Mouse (Mus musculus) hindbrain, embryonic 15.5 days (tissue): Measurements from ENCODE around the gene Tmprss11d. TPM values are rescaled to one million over a fixed set of nuclear protein-coding genes. Genes with fewer than 3 reads are reported as not detected.
A peak's percentile ranks its signal among the peaks of the same experiment; 100 is the strongest.
"Not testable (repeated sequence)": the region's sequence is repeated elsewhere in the genome, so short reads cannot be mapped to it uniquely, and the experiment has no call there.

ENCODE experiments used
- ATAC-seq: fragments of 200-750 bp; cut with Nextera tagmentation; 2 replicates; pipeline ENCODE4 v1.8.0; 2017; ENCODE audit warnings: low read depth, moderate number of reproducible peaks, moderate TSS enrichment; ENCODE audit not compliant: low FRiP score
- H3K27ac ChIP-seq: fragments of 300-500 bp; sonication (generic); replicated peaks from 2 replicates; pipeline ENCODE4 v1.5.1; 2015; ENCODE audit warnings: mild to moderate bottlenecking, inconsistent platforms
- H3K27me3 ChIP-seq: fragments of 300-500 bp; sonication (generic); 2 replicates; pipeline ENCODE4 v1.6.1; 2015; ENCODE audit warnings: control low read depth, inconsistent platforms
- H3K36me3 ChIP-seq: fragments of 300-500 bp; sonication (generic); 2 replicates; pipeline ENCODE4 v1.6.1; 2015; ENCODE audit warnings: control low read depth, inconsistent platforms
- H3K4me1 ChIP-seq: fragments of 300-500 bp; sonication (generic); replicated peaks from 2 replicates; pipeline ENCODE4 v1.6.1; 2015; ENCODE audit warnings: control low read depth, inconsistent platforms
- H3K4me2 ChIP-seq: fragments of 300-500 bp; sonication (generic); 2 replicates; pipeline ENCODE4 v1.6.1; 2015; ENCODE audit warnings: moderate library complexity, mild to moderate bottlenecking, inconsistent platforms
- H3K4me3 ChIP-seq: fragments of 300-500 bp; sonication (generic); 2 replicates; pipeline ENCODE4 v1.5.1; 2015; ENCODE audit warnings: mild to moderate bottlenecking, inconsistent platforms
- H3K9ac ChIP-seq: fragments of 300-500 bp; sonication (generic); 2 replicates; pipeline ENCODE4 v1.6.1; 2015; ENCODE audit warnings: inconsistent platforms
- H3K9me3 ChIP-seq: fragments of 300-500 bp; sonication (generic); 2 replicates; pipeline ENCODE4 v1.6.1; 2016; ENCODE audit warnings: control low read depth, inconsistent platforms
- WGBS: fragments of 180-500 bp; shearing (Covaris S2); methylation state at CpG from one replicate; pipeline ENCODE4 v1.1.7; 2015; 5-methylcytosine and 5-hydroxymethylcytosine counted together
- polyA plus RNA-seq: library from polyadenylated mRNA; unstranded; fragments of >200 nt; fragmentation: Nextera tagmentation; extraction: Ambion mirVana; gene quantifications from 2 replicates; pipeline ENCODE4 v1.2.1, GENCODE M21; 2015

Gene Tmprss11d
- 0.07 TPM in 1 of 2 replicates, not detected in the other for polyA plus RNA-seq

DNA sequence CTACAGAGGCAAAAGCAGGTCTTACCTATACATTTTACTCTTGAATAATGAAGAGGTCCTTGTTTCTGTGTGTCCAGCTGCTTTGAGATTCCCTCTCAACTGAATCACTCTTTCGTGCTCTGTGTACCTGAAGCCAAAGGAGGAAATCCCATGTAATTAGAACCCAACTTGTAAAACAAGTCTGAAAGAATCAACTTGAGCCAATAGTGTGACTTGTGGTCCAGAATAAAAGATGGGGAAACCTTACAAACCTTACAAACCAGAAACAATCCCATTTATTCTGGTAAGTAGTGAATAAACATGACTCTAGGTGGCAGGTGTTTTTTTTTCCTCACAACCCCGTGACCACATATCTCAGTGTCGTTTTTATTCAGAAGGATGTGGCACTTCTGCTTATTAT lies at the start of gene Tmprss11d:
TSS of gene Tmprss11d (minus strand) at position 101 of the 400 bp plus-strand sequence.
- H3K9me3 ChIP-seq, result no peaks in the 10 kb centered on the region
- H3K36me3 ChIP-seq, result no peaks in the 10 kb centered on the region
- ATAC-seq, result no peak
- no peaks in the 10 kb centered on the region for H3K4me1 ChIP-seq
- no peak within 1 kb of the TSS for H3K27ac ChIP-seq
- H3K4me2 ChIP-seq, result no peak within 1 kb of the TSS
- no peaks in the 10 kb centered on the region for H3K27me3 ChIP-seq
- no peak within 1 kb of the TSS for H3K9ac ChIP-seq
- WGBS, result 76% methylated on average over 3 of the region's 3 CpGs
- H3K4me3 ChIP-seq, result no peak within 1 kb of the TSS

DNA sequence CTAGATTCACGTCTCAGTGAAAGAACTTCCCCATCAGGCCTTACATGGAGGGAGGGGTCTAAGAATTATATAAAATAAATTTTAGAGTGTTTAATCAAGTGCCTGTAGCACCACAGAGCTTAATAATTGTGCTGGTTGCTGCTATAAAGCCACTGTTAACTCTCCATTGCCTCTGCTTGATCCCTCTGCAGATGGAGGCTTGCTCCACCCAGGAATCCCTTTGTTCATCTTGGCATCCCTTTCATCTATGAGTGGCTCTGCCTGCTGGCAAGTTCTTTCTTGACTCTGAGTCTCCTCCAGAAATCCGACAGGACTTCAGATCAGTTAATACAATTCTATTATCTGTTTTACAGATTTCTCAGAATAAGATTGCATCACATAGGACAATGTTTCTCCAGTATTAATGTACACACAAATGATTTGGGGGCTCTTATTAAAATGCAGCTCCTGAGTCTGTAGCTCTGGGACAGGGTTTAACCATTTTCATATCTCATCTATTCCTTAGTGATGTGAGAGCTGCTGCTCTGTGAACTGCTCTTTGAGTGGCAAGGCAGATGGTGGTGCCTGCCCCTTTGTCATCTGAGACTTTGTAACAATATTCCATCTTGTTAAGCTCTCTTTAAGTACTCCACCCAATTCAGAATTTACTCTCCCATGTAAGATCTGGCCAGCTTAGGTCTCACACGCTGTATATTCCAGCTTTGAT lies 48.3 kb upstream of the Tmprss11d start:
- no peak overlapping the region for H3K4me3 ChIP-seq
- H3K36me3 ChIP-seq, result no peaks in the 10 kb centered on the region
- H3K9ac ChIP-seq, result no peak overlapping the region
- no peak overlapping the region for H3K27ac ChIP-seq
- no peaks in the 10 kb centered on the region for H3K4me1 ChIP-seq
- WGBS, result 51% methylated on average over 3 of the region's 3 CpGs
- H3K4me2 ChIP-seq, result no peak overlapping the region
- ATAC-seq, result no peak
- H3K9me3 ChIP-seq, result no peaks in the 10 kb centered on the region
- H3K27me3 ChIP-seq, result no peaks in the 10 kb centered on the region

DNA sequence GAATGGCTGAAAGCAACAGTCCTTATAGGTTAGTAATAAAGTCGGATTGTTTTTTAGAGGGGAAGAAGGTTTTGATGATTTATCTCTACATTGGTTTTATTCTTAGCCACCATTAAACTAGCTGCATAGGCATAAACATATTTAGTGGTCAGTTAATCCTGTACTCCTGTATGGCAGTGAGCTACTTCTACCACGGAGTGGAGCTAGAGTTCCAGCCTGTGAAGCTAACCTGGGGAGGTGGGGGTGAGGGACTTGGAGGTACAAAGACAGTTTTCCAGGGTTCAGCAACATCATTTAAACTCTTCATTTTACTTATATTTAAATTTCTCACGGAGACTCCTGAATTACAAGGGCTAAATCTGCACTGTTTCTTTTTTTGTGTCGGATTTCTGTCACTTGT lies 46.3 kb upstream of the Tmprss11d start:
- H3K4me3 ChIP-seq, result no peak overlapping the region
- no peak overlapping the region for H3K9ac ChIP-seq
- no peaks in the 10 kb centered on the region for H3K27me3 ChIP-seq
- H3K9me3 ChIP-seq, result no peaks in the 10 kb centered on the region
- H3K4me2 ChIP-seq, result no peak overlapping the region
- no peaks in the 10 kb centered on the region for H3K4me1 ChIP-seq
- 26% methylated on average over 4 of the region's 4 CpGs for WGBS
- no peaks in the 10 kb centered on the region for H3K36me3 ChIP-seq
- no peak overlapping the region for H3K27ac ChIP-seq
- no peak for ATAC-seq

DNA sequence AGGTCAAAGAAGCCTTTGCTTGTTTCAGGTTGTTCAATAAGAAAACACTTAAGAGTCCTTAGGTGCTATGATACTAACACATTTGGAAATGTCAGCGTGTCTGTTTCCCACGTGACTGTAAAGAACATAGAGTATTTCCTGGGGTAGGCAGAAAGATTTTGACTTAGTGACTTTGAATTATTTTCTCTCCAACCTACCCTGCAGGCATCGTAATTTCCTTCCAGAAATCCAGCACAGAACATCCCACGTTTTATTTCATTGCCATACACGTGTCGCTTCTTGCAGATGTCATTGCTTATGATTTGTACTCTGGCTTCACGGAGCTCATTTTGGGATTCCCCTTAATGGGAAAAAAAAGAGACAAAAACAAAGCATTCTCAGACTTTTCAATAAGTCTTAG lies 41.1 kb upstream of the Tmprss11d start:
- WGBS, result 83% methylated on average over 7 of the region's 7 CpGs

DNA sequence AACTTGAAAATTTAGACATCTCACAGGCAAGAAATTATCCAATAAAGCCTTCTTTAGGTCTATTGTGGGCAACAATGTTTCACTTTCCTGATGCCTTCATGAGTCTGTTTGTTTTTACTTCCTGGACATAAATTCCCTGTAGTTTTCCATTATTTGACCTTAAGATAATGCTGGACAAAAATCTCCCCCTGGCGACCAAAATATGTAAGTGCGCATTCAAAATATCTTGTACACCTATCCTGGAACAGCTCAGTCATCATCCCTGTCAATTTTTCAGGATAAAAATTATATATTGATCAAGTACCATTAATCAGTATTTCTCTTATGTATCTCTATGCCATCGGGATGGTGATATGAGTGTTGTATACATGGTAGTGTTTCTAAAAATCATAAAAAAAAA lies 37.6 kb upstream of the Tmprss11d start:
- Histone ChIP-seq H3K9me3 (no peaks in the 10 kb centered on the region), H3K4me2 (no peak overlapping the region), H3K27ac (no peak overlapping the region), H3K27me3 (no peaks in the 10 kb centered on the region), H3K9ac (no peak overlapping the region), H3K36me3 (no peaks in the 10 kb centered on the region), H3K4me3 (no peak overlapping the region), H3K4me1 (no peaks in the 10 kb centered on the region)
- ATAC-seq, result no peak
- 33% methylated on average over 3 of the region's 3 CpGs for WGBS

More for the DNA sequence above, 41.1 kb upstream of the Tmprss11d start:
- H3K9me3 ChIP-seq, result no peaks in the 10 kb centered on the region
- H3K9ac ChIP-seq, result no peak overlapping the region
- no peak overlapping the region for H3K4me3 ChIP-seq
- H3K4me2 ChIP-seq, result no peak overlapping the region
- no peak for ATAC-seq
- no peak overlapping the region for H3K27ac ChIP-seq
- no peaks in the 10 kb centered on the region for H3K27me3 ChIP-seq
- no peaks in the 10 kb centered on the region for H3K4me1 ChIP-seq
- no peaks in the 10 kb centered on the region for H3K36me3 ChIP-seq

DNA sequence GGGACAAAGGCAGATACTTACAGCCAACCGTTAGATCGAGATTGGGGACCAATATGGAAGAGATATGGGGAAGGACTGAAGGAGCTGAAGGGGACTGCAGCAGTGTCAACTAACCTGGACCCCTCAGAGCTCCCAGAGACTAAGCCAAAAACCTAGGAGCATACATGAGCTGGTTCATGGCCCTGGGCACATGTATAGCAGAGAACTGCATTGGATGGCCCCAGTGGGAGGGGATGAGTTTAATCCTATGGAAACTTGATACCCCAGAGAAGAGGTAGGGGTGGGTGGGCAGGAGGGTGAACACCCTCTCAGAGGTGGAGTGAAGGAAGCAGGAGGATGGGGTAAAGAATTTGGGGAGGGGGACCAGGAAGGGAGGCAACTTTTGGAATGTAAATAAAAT lies 34.7 kb upstream of the Tmprss11d start:
- Histone ChIP-seq H3K9me3 (no peaks in the 10 kb centered on the region), H3K4me3 (no peak overlapping the region)
- ATAC-seq, result no peak

DNA sequence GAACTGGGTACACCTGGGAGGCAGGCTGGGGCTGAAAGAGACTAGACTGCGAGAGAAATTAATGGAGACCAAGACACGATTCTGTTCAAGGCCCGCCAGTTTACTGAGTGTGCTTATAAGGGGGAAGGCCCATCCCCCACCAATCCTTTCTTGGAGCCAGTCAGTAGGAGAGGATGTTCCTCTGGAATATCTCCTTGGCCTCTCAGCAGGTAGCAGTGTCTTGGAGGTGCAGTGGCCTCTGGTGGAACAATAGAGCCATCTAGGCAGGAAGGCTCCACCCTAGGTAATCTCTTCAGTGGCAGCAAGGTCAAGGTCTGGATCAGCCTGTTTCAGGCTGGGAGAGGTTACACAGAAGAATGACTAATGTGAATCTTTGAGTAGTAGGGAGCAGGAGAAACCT lies 34.0 kb upstream of the Tmprss11d start:
- WGBS, result 93% methylated on average over 3 of the region's 3 CpGs
- H3K27me3 ChIP-seq, result no peaks in the 10 kb centered on the region
- no peak overlapping the region for H3K27ac ChIP-seq
- no peak overlapping the region for H3K4me3 ChIP-seq
- H3K9me3 ChIP-seq, result no peaks in the 10 kb centered on the region
- H3K4me1 ChIP-seq, result no peaks in the 10 kb centered on the region
- no peak overlapping the region for H3K9ac ChIP-seq
- ATAC-seq, result no peak
- H3K4me2 ChIP-seq, result no peak overlapping the region
- H3K36me3 ChIP-seq, result no peaks in the 10 kb centered on the region

More for the DNA sequence above, 34.7 kb upstream of the Tmprss11d start:
- H3K4me1 ChIP-seq, result no peaks in the 10 kb centered on the region
- H3K9ac ChIP-seq, result no peak overlapping the region
- no peaks in the 10 kb centered on the region for H3K36me3 ChIP-seq
- H3K27ac ChIP-seq, result no peak overlapping the region
- no peaks in the 10 kb centered on the region for H3K27me3 ChIP-seq
- 94% methylated on average over 2 of the region's 2 CpGs for WGBS
- H3K4me2 ChIP-seq, result no peak overlapping the region

DNA sequence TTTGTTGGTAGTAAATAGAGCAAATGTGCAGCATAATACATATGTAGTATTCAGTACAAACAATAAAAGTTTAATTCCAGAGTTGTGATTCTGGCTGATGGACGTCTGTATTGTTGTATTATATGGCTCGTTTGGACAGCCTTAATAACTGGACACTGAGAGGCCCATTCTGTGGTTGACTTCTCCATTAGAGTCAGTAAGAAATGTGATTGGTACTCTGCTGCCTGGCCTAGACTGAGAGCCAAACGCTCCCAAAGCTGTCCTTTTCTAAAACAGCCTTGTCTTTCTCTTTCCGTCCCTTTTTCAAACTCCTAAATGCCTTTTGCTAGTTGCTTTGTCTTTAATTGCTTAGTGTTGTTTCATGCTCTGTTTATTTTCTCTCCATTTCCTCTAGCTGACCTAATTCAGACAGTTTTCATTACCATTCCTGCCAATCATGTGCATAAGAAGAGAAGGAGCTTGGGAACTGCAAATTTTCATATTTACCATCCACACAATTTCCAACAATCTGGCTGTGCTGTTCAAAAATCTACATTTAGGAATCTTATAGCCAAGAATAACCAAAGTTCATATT lies 13.7 kb downstream of the Tmprss11d start:
- no peaks in the 10 kb centered on the region for H3K27me3 ChIP-seq
- H3K4me2 ChIP-seq, result no peak overlapping the region
- H3K9ac ChIP-seq, result no peak overlapping the region
- ATAC-seq, result no peak
- H3K4me3 ChIP-seq, result no peak overlapping the region
- 64% methylated on average over 4 of the region's 4 CpGs for WGBS
- H3K4me1 ChIP-seq, result no peaks in the 10 kb centered on the region
- no peaks in the 10 kb centered on the region for H3K36me3 ChIP-seq
- no peak overlapping the region for H3K27ac ChIP-seq
- H3K9me3 ChIP-seq, result no peaks in the 10 kb centered on the region

DNA sequence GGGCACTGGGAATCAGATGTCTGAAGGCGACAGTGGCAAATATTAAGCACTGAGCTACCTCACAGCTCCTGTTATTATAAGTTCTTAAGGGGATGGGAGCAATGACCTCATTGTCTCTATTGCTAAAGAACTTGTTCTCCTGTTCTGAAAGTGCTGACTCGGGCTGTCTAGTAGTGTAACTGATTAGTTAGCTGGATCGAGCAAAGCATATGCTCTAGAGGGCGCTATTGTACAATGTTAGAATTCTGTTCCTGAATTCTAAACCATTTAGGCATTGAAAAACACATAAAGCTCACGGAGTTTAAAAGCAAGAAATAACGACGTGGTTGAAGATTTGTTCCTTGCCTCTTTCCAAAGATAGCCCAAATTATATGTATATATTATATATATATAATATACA lies 20.3 kb downstream of the Tmprss11d start:
- Histone ChIP-seq H3K9ac (no peak overlapping the region), H3K4me3 (no peak overlapping the region), H3K9me3 (no peaks in the 10 kb centered on the region), H3K4me2 (no peak overlapping the region), H3K36me3 (no peaks in the 10 kb centered on the region), H3K4me1 (no peaks in the 10 kb centered on the region), H3K27ac (no peak overlapping the region), H3K27me3 (no peaks in the 10 kb centered on the region)
- WGBS, result 24% methylated on average over 7 of the region's 7 CpGs
- ATAC-seq, result no peak

DNA sequence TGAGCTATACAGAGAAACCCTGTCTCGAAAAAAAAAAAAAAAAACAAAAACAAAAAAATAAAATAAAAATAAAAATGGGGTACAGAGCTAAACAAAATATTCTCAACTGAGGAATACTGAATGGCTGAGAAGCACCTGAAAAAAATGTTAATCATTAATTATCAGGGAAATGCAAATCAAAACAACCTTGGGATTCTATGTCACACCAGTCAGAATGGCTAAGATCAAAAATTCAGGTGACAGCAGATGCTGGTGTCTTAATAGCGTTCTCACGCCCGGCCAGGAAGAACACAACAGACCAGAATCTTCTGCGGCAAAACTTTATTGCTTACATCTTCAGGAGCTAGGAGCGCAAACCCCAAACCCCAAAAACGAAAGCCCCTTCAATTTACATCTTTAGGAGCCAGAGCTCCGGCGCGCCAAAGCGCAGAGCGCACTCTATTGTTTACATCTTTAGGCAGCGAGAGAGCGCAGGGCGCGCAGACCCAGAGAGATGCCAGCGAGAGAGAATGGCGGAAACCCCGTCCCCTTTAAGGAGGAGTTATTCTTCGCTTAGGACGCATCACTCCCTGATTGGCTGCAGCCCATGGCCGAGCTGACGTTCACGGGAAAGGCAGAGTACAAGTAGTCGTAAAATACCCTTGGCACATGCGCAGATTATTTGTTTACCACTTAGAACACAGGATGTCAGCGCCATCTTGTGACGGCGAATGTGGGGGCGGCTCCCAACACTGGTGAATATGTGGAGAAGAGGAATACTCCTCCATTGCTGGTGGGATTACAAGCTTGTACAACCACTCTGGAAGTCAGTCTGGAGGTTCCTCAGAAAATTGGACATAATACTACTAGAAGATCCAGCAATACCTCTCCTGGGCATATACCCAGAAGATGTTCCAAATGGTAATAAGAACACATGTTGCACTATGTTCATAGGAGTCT lies 54.9 kb downstream of the Tmprss11d start:
- 49% methylated on average over 30 of the region's 30 CpGs for WGBS
- ATAC-seq, result peak; percentile 84
- peak overlapping the region; percentile 42 for H3K9ac ChIP-seq

DNA sequence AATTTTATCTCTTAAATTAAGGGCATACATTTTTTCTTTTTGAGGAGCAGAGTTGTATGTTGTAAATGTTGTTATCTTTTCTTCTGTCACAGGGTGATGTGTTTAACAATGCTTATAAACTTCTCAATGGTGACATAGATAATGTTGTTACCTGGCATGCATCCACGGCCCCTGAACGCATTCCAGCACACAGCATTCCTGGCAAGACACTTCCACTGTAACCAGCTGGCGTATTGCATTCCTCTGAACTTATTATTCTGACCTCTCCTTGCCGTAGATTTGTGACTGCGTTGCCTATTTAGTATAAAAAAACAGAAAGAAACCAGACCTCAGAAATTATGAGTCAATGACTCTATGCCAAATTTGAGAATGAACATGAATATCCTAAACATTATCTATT lies 67.1 kb downstream of the Tmprss11d start:
- no peak for ATAC-seq
- H3K4me3 ChIP-seq, result no peak overlapping the region
- no peaks in the 10 kb centered on the region for H3K27me3 ChIP-seq
- H3K36me3 ChIP-seq, result no peaks in the 10 kb centered on the region
- H3K27ac ChIP-seq, result no peak overlapping the region
- H3K4me2 ChIP-seq, result no peak overlapping the region
- 81% methylated on average over 5 of the region's 5 CpGs for WGBS
- H3K9me3 ChIP-seq, result no peaks in the 10 kb centered on the region
- no peaks in the 10 kb centered on the region for H3K4me1 ChIP-seq
- no peak overlapping the region for H3K9ac ChIP-seq

More for the DNA sequence above, 54.9 kb downstream of the Tmprss11d start:
- not testable (repeated sequence) for H3K27me3 ChIP-seq, H3K4me1 ChIP-seq, H3K9me3 ChIP-seq, H3K36me3 ChIP-seq
- Histone ChIP-seq H3K27ac (0 out of 2 replicates have a peak overlapping the region, but pooled peaks have one; percentile 51), H3K4me3 (peak overlapping the region; percentile 44), H3K4me2 (peak overlapping the region; percentile 51)

DNA sequence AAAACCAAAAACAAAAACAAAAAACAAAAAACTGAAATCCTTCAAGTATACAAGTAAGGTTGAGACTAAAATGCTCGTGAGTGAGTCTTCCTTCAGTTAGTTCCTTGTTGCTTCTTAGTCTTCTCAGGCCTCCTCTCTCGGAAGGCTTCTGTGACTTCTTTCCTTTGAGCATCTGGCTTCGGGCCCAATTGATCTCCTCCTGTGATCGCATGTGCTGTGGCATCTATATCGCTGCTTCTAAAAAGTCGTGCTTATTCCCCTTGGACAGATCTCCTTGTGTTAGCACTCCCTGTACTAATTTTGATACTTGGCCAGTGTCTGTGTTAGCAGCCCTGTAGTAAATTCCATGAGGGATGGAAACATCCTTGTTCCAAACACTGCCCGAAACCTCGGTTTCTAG lies 69.3 kb downstream of the Tmprss11d start:
- no peak for ATAC-seq
- Histone ChIP-seq H3K9me3 (no peaks in the 10 kb centered on the region), H3K4me2 (no peak overlapping the region), H3K4me1 (no peaks in the 10 kb centered on the region), H3K27ac (no peak overlapping the region), H3K36me3 (no peaks in the 10 kb centered on the region), H3K27me3 (no peaks in the 10 kb centered on the region), H3K4me3 (no peak overlapping the region), H3K9ac (no peak overlapping the region)
- WGBS, result 83% methylated on average over 8 of the region's 8 CpGs
